Mouse (Mus musculus) heart, embryonic 16.5 days (tissue): ENCODE measurements around the gene Foxe1. TPM values are rescaled to one million over a fixed set of nuclear protein-coding genes. Genes with fewer than 3 reads are reported as not detected.

Experiments
- polyA plus RNA-seq: library from polyadenylated mRNA; unstranded; fragments of >200 nt; fragmentation: Nextera tagmentation; extraction: Ambion mirVana; gene quantifications from 2 replicates; pipeline ENCODE4 v1.2.1, GENCODE M21; 2015

The Foxe1 gene
- polyA plus RNA-seq, 1 experiment from 2014 or later, result not detected

Other genes starting within 250 kb of the Foxe1 start
- 44.8 and 48.3 TPM in 2 replicates for gene Ncbp1, start 205.0 kb upstream of the Foxe1 start, polyA plus RNA-seq
- gene Tstd2, start 204.9 kb upstream of the Foxe1 start, polyA plus RNA-seq, result 25.0 and 25.3 TPM in 2 replicates
- gene Xpa, start 147.3 kb upstream of the Foxe1 start, polyA plus RNA-seq, result 14.5 and 15.2 TPM in 2 replicates
- 8.6 and 11.1 TPM in 2 replicates for gene Trmo, start 45.8 kb downstream of the Foxe1 start, polyA plus RNA-seq
- 1.1 and 1.8 TPM in 2 replicates for gene Hemgn, start 69.9 kb downstream of the Foxe1 start, polyA plus RNA-seq
- gene Anp32b, start 107.3 kb downstream of the Foxe1 start, polyA plus RNA-seq, result 149 and 156 TPM in 2 replicates
- gene Nans, start 145.6 kb downstream of the Foxe1 start, polyA plus RNA-seq, result 52.1 and 62.3 TPM in 2 replicates
- 1.9 and 4.7 TPM in 2 replicates for gene Trim14, start 192.5 kb downstream of the Foxe1 start, polyA plus RNA-seq